Mouse (Mus musculus) thymus, postnatal 25 days (tissue): Measurements from ENCODE around the gene Hnrnpu.

Experiments used
- DNase-seq: peaks from one replicate; pipeline ENCODE4 v3.0.0; 2022

Gene Hnrnpu

DNA sequence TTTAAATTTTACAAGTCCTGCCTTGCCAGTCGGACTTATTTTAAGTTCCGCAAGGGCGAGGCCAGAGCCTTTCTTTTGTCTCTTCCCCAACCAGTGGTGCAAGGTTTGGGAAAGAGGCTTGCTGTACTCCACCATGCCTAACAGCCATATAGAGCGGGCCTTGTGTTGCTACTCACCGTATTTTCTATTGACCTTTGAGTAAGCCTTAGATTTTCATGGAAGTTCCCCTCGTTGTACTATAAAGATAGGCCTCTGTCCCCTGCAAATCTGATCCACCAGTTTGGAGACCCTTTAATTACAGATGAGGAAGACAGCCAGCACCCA is 683 bp upstream of the Hnrnpu start:
- DNase-seq, result peak; percentile 53

GRCm38 (mm10) chr1:178336777-178337481 is 668 bp downstream of the Hnrnpu start:
- DNase-seq, result peak; percentile 61

DNA sequence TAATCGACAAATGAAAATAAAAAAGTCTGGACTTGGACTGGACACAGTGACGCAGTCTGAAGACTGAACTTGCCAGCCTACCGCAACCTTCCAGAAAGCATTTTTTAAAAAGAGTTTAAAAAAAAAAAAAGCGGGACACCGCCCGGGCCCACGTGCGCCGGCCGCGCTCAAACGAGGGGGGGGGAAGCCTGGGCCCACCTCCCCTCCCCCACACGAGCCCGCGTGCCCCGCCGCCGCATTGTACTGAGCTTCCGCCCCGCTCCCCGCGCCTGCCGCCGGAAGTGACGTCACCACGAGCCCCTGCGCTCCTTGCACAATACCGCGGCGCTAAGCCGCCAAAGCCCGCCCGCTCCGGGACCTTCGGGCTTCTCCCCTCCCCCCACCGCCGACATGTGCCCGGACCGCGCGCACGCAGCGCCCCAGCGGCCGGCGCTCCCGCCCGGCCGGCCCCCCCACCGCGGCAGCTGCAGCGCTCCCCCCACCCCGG is 1.3 kb downstream of the Hnrnpu start:
- peak; percentile 96 for DNase-seq

- DNase-seq, result peak; percentile 34
Observed at GRCm38 (mm10) chr1:178335860-178336261, 1.7 kb downstream of the Hnrnpu start.

DNA sequence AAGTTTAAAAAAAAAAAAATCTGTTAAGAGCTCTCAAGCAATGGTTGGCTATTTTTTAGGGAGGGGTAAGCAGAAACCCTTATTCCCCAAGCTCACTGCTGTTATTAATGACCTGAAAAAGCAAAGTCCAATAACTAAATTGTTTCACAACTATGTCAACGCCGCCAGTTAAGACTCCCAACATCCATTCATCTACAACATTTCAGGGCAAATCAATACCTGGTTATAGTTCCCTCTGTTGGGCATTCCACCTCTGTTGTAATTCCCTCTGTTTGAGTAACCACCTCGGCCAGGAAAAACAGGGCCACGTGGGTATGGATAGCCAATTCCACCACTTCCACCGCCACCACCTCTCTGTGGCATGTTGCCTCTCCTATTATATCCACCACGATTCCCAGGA is 7.7 kb downstream of the Hnrnpu start:
- DNase-seq, result no peak

GRCm38 (mm10) chr1:178329017-178329416 is 8.6 kb downstream of the Hnrnpu start:
- DNase-seq, result no peak

- no peak for DNase-seq
Observed at GRCm38 (mm10) chr1:178326950-178327349, 10.6 kb downstream of the Hnrnpu start.

GRCm38 (mm10) chr1:178326357-178326756 is 11.2 kb downstream of the Hnrnpu start:
- no peak for DNase-seq

GRCm38 (mm10) chr1:178324568-178324967 is 13.0 kb downstream of the Hnrnpu start:
- DNase-seq, result no peak

DNA sequence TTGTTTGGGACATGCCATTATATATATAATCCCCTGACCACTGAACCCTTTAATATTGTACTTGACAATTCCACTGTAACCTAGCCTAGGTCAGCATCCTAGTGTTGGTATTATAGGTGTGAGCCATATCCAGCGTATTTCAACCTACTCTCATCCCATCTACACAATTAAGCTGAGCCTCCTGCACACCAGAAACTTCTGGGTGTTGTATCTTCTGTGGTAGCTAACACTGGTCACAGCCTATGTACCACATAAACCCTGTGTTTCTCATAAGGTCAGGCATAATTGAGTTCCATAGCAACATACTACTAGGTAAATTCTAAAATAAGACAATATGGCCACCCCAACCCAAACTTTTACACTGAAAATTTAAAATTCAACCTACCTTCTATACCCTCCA is 14.4 kb downstream of the Hnrnpu start:
- no peak for DNase-seq

- DNase-seq, result no peak
Observed at GRCm38 (mm10) chr1:178321730-178322357, 15.8 kb downstream of the Hnrnpu start.

DNA sequence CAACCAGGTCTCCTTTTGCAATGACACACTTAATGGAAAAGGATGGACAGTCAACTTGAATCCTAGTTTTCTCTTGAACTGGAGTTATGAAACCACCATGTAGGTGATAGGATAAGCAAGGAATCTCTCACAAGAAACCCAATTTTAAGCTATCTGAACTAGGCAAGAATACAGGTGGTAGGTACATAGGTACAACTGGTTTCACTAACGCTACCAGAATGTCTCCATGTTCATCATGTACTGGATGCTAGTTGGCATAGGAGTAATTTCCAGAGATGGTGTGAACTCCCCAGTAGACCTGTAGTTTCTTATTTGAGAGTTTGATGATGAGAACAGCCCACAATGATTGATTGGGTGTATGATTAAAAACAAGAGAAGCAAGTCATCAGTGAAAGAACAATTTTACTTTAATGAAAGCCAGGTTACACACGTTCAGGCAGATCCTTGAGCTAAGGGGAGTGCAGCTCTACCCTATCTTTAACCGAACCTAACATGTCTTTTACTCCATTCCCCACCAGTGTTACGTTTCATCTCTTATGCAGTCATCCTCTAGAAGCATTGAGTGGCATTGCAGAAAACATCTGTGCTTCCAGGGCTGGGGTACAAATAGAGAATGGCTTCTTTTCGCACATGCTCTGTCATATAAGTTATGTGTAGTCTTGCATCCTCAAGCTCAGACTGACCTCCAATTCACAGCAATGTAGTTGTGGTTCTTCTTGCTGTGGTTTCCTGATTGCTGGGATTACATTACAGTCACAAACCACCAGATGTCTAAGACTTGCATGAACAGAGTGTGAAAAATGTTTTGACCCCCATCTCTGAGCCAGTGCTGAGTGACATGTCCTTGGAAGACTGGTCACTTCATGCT is 16.6 kb downstream of the Hnrnpu start:
- no peak for DNase-seq

GRCm38 (mm10) chr1:178320038-178320722 is 17.4 kb downstream of the Hnrnpu start:
- no peak for DNase-seq

DNA sequence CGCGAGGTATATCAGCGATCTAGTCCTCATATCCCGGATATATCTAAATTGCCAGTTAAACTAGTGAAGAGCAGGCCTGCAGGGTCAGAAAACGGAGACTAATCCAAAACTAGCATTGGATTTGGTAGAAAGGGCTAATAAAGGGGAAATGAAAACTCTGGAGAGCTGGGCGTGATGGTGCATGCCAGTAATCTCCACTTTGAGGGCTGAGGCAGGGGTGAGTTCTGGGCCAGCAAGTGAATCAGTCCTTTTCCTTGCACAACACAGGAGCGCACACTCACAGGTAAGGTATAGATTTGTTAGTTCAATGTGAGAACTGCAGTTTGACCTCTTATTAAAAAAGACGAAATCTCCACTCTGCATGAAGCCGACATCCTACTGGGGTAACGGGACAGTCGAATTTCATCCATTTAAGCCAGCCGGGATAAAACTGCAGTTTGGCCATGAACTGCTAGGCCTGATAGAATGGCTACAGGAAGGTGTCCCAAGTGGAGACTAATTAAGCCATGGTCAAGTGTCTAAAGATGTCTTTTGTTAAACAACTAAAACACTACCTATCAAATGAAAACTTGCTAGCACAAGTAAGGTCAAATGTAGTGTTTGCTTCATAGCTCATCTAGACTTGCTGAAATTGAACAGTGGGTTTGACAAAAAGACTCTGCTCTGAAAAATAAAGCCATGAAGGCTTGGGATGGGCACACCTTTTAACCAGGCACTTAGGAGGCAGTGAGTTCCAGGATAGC is 18.1 kb downstream of the Hnrnpu start:
- DNase-seq, result no peak

GRCm38 (mm10) chr1:178318389-178319184 is 19.0 kb downstream of the Hnrnpu start, which contains the start of gene Cox20:
TSS of gene Cox20 (plus strand) at chr1:178319130.
- peak; percentile 98 for DNase-seq

- DNase-seq, result no peak
Observed at GRCm38 (mm10) chr1:178318002-178318388, 19.6 kb downstream of the Hnrnpu start.

DNA sequence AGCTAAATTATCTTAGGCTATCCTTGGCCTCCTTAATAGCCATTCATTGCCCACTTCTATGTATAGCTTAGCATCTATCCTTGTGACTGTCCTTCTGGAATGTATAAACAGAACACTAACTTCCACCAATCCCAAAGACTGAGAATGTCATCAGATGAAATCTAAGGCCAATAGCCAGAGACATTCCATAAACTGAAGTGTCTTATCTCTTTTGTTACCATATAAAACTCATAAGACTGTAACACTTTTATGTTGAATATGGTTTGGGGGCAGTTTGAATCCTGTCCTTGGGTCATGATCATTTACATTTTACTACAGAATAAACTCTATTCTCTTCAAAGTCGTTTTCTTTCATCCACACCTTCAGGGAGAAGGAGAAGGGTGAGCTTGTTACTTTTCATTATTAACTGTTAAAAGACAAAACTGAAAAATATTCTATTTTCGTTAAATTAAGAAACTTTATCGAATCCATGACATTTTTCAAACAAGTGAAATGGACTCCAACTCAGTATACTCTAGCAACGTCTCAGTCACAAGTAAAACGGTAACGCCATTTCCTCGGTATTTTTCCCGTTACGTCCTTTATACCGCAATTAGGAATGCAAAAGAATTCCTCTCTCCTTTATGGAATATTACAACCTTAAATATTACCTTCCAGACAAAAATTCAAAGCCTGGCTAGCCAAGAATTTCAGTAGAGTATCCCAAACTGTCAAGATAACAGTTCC is 20.2 kb downstream of the Hnrnpu start:
- no peak for DNase-seq

- DNase-seq, result no peak
Observed at GRCm38 (mm10) chr1:178314236-178314635, 23.4 kb downstream of the Hnrnpu start.

- no peak for DNase-seq
Observed at GRCm38 (mm10) chr1:178313039-178313597, 24.5 kb downstream of the Hnrnpu start.

- DNase-seq, result no peak
Observed at GRCm38 (mm10) chr1:178310128-178310527, 27.5 kb downstream of the Hnrnpu start.
